Mouse (Mus musculus) MEL (cell line): ENCODE measurements at regions not wholly inside any gene's neighbourhood (a gene's known extent, or its start where the extent isn't known, plus 50 kb on each side); places are given as distances from the start of the nearest gene placed in this dataset.

ENCODE experiments used
- DNase-seq: peaks from one replicate; pipeline ENCODE4 v3.0.0; 2011; ENCODE audit warnings: low read depth, low spot score
- H3K27ac ChIP-seq: 2 replicates; pipeline ENCODE4 v1.5.1; 2012; ENCODE audit warnings: low read depth, mild to moderate bottlenecking, control low read depth, low read length, moderate library complexity; ENCODE audit not compliant: control insufficient read depth
- H3K27me3 ChIP-seq, 2 experiments: fragments of 150-350 bp in 1 of 2; sonication (generic) in 1 of 2; 2 replicates each; pipeline ENCODE4 v1.6.1; 2012; ENCODE audit warnings: low read length in 2 of 2, mild to moderate bottlenecking in 2 of 2, improper control_type of control experiment in 1 of 2, moderate library complexity in 1 of 2; ENCODE audit not compliant: insufficient read depth in 2 of 2, control insufficient read depth in 1 of 2
- H3K36me3 ChIP-seq, 2 experiments: 2 replicates each; pipeline ENCODE4 v1.6.1; 2012 to 2014; ENCODE audit warnings: low read length in 2 of 2, improper control_type of control experiment in 1 of 2, inconsistent platforms in 1 of 2, mild to moderate bottlenecking in 1 of 2; ENCODE audit not compliant: insufficient read depth in 2 of 2, control insufficient read depth in 1 of 2
- H3K4me1 ChIP-seq, 2 experiments: fragments of 150-350 bp in 1 of 2; sonication (generic) in 1 of 2; 2 replicates each; pipeline ENCODE4 v1.6.1; 2012; ENCODE audit warnings: low read length in 2 of 2, improper control_type of control experiment in 1 of 2, mild to moderate bottlenecking in 1 of 2; ENCODE audit not compliant: insufficient read depth in 2 of 2, control insufficient read depth in 1 of 2
- H3K4me3 ChIP-seq, 2 experiments: fragments of 150-350 bp in 1 of 2; sonication (generic) in 1 of 2; 2 replicates each; pipeline ENCODE4 v1.5.1; 2012; ENCODE audit warnings: low read depth in 2 of 2, low read length in 2 of 2, mild to moderate bottlenecking in 2 of 2, moderate library complexity in 2 of 2, control low read depth in 1 of 2, improper control_type of control experiment in 1 of 2; ENCODE audit not compliant: control insufficient read depth in 1 of 2, insufficient read depth in 1 of 2
- H3K79me2 ChIP-seq: 2 replicates; pipeline ENCODE4 v1.6.1; 2012; ENCODE audit warnings: mild to moderate bottlenecking, low read length, moderate library complexity; ENCODE audit not compliant: control insufficient read depth, poor library complexity, insufficient read depth
- H3K9ac ChIP-seq: 2 replicates; pipeline ENCODE4 v1.6.1; 2012; ENCODE audit warnings: low read depth, mild to moderate bottlenecking, control low read depth, low read length, moderate library complexity; ENCODE audit not compliant: control insufficient read depth, poor library complexity, severe bottlenecking
- H3K9me3 ChIP-seq: fragments of 150-350 bp; sonication (generic); replicated peaks from 2 replicates; pipeline ENCODE4 v1.6.1; 2012; ENCODE audit warnings: mild to moderate bottlenecking, low read length, improper control_type of control experiment, moderate library complexity; ENCODE audit not compliant: insufficient read depth
- CHD2 ChIP-seq: IDR thresholded peaks from 2 replicates; pipeline ENCODE4 v1.6.1; 2011; ENCODE audit warnings: low read length, improper control_type of control experiment
- E2F4 ChIP-seq: IDR thresholded peaks from 2 replicates; pipeline ENCODE4 v1.6.1; 2011; ENCODE audit warnings: low read depth, low read length, improper control_type of control experiment, borderline replicate concordance
- ELF1 ChIP-seq: IDR thresholded peaks from 2 replicates; pipeline ENCODE4 v1.6.1; 2014; ENCODE audit warnings: low read depth, mild to moderate bottlenecking, inconsistent platforms, low read length, improper control_type of control experiment, moderate library complexity
- ETS1 ChIP-seq: IDR thresholded peaks from 2 replicates; pipeline ENCODE4 v1.6.1; 2012; ENCODE audit warnings: low read depth, mild to moderate bottlenecking, inconsistent platforms, low read length, improper control_type of control experiment, moderate library complexity
- GABPA ChIP-seq: IDR thresholded peaks from 2 replicates; pipeline ENCODE4 v1.6.1; 2012; ENCODE audit warnings: low read depth, mild to moderate bottlenecking, inconsistent platforms, low read length, improper control_type of control experiment, moderate library complexity
- GATA1 ChIP-seq: IDR thresholded peaks from 2 replicates; pipeline ENCODE4 v1.6.1; 2011; ENCODE audit warnings: low read depth, low read length, improper control_type of control experiment
- JUND ChIP-seq: IDR thresholded peaks from 2 replicates; pipeline ENCODE4 v1.6.1; 2011; ENCODE audit warnings: low read depth, mild to moderate bottlenecking, improper control_type of control experiment, low read length
- MAFK ChIP-seq: IDR thresholded peaks from 2 replicates; pipeline ENCODE4 v1.6.1; 2011; ENCODE audit warnings: low read depth, mild to moderate bottlenecking, low read length, improper control_type of control experiment, borderline replicate concordance
- MAZ ChIP-seq: IDR thresholded peaks from 2 replicates; pipeline ENCODE4 v1.6.1; 2012; ENCODE audit warnings: low read depth, mild to moderate bottlenecking, inconsistent platforms, low read length, improper control_type of control experiment
- MEF2A ChIP-seq: IDR thresholded peaks from 2 replicates; pipeline ENCODE4 v1.6.1; 2014; ENCODE audit warnings: low read depth, mild to moderate bottlenecking, inconsistent platforms, low read length, improper control_type of control experiment; ENCODE audit not compliant: poor library complexity, insufficient replicate concordance, severe bottlenecking; ENCODE audit errors: extremely low read depth
- MXI1 ChIP-seq: IDR thresholded peaks from 2 replicates; pipeline ENCODE4 v1.6.1; 2011; ENCODE audit warnings: mild to moderate bottlenecking, low read depth, low read length, improper control_type of control experiment
- NELFE ChIP-seq: IDR thresholded peaks from 2 replicates; pipeline ENCODE4 v1.6.1; 2011; ENCODE audit warnings: low read depth, low read length, improper control_type of control experiment
- NRF1 ChIP-seq: IDR thresholded peaks from 2 replicates; pipeline ENCODE4 v1.6.1; 2014; ENCODE audit warnings: low read depth, mild to moderate bottlenecking, inconsistent platforms, low read length, improper control_type of control experiment, moderate library complexity; ENCODE audit not compliant: poor library complexity, insufficient read depth, severe bottlenecking
- POLR2A ChIP-seq, 2 experiments: IDR thresholded peaks; 2 replicates each; pipeline ENCODE4 v1.6.1; 2011 to 2012; ENCODE audit warnings: low read length in 2 of 2, mild to moderate bottlenecking in 2 of 2, control low read depth in 1 of 2, improper control_type of control experiment in 1 of 2, low read depth in 1 of 2, moderate library complexity in 1 of 2; ENCODE audit not compliant: control insufficient read depth in 1 of 2, insufficient read depth in 1 of 2, poor library complexity in 1 of 2
- POLR2AphosphoS2 ChIP-seq: IDR thresholded peaks from 2 replicates; pipeline ENCODE4 v1.6.1; 2011; ENCODE audit warnings: low read length, improper control_type of control experiment
- RAD21 ChIP-seq: IDR thresholded peaks from 2 replicates; pipeline ENCODE4 v1.6.1; 2011; ENCODE audit warnings: mild to moderate bottlenecking, low read depth, low read length, improper control_type of control experiment
- SIN3A ChIP-seq: IDR thresholded peaks from 2 replicates; pipeline ENCODE4 v1.6.1; 2012; ENCODE audit warnings: low read length, improper control_type of control experiment, inconsistent platforms
- TAL1 ChIP-seq: IDR thresholded peaks from 2 replicates; pipeline ENCODE4 v1.6.1; 2012; ENCODE audit warnings: mild to moderate bottlenecking, inconsistent platforms, low read length, moderate library complexity, mixed read lengths
- TBP ChIP-seq: IDR thresholded peaks from 2 replicates; pipeline ENCODE4 v1.8.0; 2011; ENCODE audit warnings: low read depth, low read length, improper control_type of control experiment
- UBTF ChIP-seq: IDR thresholded peaks from 2 replicates; pipeline ENCODE4 v1.6.1; 2012; ENCODE audit warnings: low read depth, mild to moderate bottlenecking, inconsistent platforms, low read length, improper control_type of control experiment, moderate library complexity, borderline replicate concordance; ENCODE audit not compliant: insufficient read depth
- USF1 ChIP-seq: IDR thresholded peaks from 2 replicates; pipeline ENCODE4 v1.6.1; 2014; ENCODE audit warnings: low read depth, mild to moderate bottlenecking, inconsistent platforms, low read length, improper control_type of control experiment, moderate library complexity
- USF2 ChIP-seq, 2 experiments: IDR thresholded peaks; 2 replicates each; pipeline ENCODE4 v1.6.1; 2011 to 2012; ENCODE audit warnings: improper control_type of control experiment in 2 of 2, low read length in 2 of 2, borderline replicate concordance in 1 of 2, inconsistent platforms in 1 of 2, low read depth in 1 of 2, mild to moderate bottlenecking in 1 of 2; ENCODE audit not compliant: insufficient read depth in 1 of 2
- ZKSCAN1 ChIP-seq: IDR thresholded peaks from 2 replicates; pipeline ENCODE4 v1.6.1; 2012; ENCODE audit warnings: low read depth, mild to moderate bottlenecking, inconsistent platforms, low read length, improper control_type of control experiment, moderate library complexity
- ZNF384 ChIP-seq: IDR thresholded peaks from 2 replicates; pipeline ENCODE4 v1.6.1; 2012; ENCODE audit warnings: low read depth, mild to moderate bottlenecking, inconsistent platforms, low read length, improper control_type of control experiment

DNA sequence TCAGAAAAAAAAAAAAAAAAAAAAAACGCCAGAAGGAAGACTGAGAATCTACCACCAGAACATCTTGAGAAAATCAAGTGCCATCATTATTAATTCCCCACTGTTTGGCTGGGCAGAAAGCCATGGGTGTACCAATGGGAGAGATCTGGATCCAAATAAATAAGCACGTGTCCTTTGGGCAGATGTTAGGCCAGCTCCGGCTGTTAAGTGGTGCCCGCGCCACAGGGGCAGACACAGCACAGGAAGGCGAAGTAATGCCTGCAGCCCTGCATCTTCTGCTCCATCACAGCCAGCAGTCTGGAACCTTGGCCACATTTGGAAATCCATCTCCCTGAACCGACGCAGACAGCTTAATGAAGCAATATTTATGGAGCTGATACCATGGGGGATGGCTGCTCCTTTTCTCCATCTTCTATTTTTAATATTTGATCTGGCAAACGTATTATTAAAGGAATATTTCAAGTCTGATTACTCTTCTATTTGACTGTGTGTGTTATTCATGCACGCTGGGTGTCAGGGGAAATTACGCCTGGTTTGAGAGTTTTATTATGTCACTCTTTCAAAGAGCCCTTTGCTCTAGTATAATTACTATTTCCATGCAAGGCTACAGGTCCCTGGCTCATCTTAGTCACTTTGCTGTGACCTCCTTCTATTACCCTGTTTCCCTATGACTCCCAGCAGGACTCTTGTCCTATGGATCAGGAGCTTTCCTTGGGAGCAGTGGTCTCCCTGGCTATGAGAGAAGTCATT is 103.5 kb upstream of the Vstm2b start:
- Histone ChIP-seq H3K4me1 (no peaks in the 10 kb centered on the region), H3K27ac (no peak overlapping the region), H3K79me2 (no peaks in the 10 kb centered on the region), H3K9ac (no peak overlapping the region), H3K27me3 (no peaks in the 10 kb centered on the region), H3K36me3 (no peaks in the 10 kb centered on the region), H3K4me3 (no peak overlapping the region), H3K9me3 (no peaks in the 10 kb centered on the region)
- no peak for TF ChIP-seq NRF1
- no peak for TF ChIP-seq SIN3A
- no peak for TF ChIP-seq ELF1
- no peak for TF ChIP-seq UBTF
- TF ChIP-seq POLR2A (IDR thresholded peaks at IDR 0.05; ENCODE audit: control insufficient read depth in 1 of 2, insufficient read depth in 1 of 2, low read depth in 1 of 2, low read length in 2 of 2, poor library complexity in 1 of 2): no peak
- TF ChIP-seq MAZ: no peak
- no peak for TF ChIP-seq USF1
- no peak for TF ChIP-seq E2F4
- TF ChIP-seq ZKSCAN1: no peak
- no peak for TF ChIP-seq MEF2A
- TF ChIP-seq MAFK: no peak
- TF ChIP-seq JUND: no peak
- TF ChIP-seq ZNF384: no peak
- TF ChIP-seq ETS1: no peak
- no peak for TF ChIP-seq GATA1
- DNase-seq: no peak

DNA sequence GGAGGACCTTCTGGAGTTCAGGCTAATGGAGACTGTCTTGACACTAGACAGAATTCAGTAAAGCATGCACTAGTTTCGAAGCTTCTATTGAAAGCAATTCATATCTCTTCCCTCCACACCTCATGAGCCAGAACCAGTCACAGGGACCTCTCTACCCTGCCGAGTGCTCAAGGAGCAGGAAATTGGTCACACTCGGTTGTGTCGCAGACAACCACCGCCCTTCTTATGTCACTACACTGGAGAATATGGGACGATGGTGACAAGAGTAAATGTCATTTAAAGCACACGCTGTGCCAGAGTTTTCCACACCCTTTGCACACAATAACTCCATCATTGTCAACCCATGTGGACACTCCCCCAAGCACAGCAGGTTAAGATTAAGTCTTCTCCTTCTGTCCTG is 98.3 kb upstream of the Vstm2b start:
- no peak overlapping the region for H3K4me3 ChIP-seq
- no peaks in the 10 kb centered on the region for H3K4me1 ChIP-seq
- no peak overlapping the region for H3K9ac ChIP-seq
- H3K27ac ChIP-seq: no peak overlapping the region
- DNase-seq: no peak
- no peaks in the 10 kb centered on the region for H3K36me3 ChIP-seq
- TF ChIP-seq TAL1: no peak
- no peak for TF ChIP-seq RAD21
- TF ChIP-seq POLR2AphosphoS2: no peak
- no peak for TF ChIP-seq MXI1
- no peak for TF ChIP-seq GABPA
- no peak for TF ChIP-seq NELFE
- TF ChIP-seq NRF1: no peak
- no peak for TF ChIP-seq CHD2
- TF ChIP-seq USF2 (IDR thresholded peaks at IDR 0.05; ENCODE audit: borderline replicate concordance in 1 of 2, insufficient read depth in 1 of 2, low read depth in 1 of 2, low read length in 2 of 2): no peak
- TF ChIP-seq TBP: no peak
- TF ChIP-seq, all 39 proteins: peak for 0
- H3K9me3 ChIP-seq: no peaks in the 10 kb centered on the region
- H3K27me3 ChIP-seq: no peaks in the 10 kb centered on the region
- H3K79me2 ChIP-seq: no peaks in the 10 kb centered on the region
